Mouse (Mus musculus) spleen, adult 2 months (tissue): Measurements from ENCODE around the gene Olfr1016.

Source experiments
- CTCF ChIP-seq: fragments of 200-500 bp; IDR thresholded peaks from 2 replicates; pipeline ENCODE4 v1.5.1; 2011; ENCODE audit warnings: mild to moderate bottlenecking, inconsistent platforms; ENCODE audit not compliant: insufficient read depth, insufficient read length, insufficient replicate concordance; ENCODE audit errors: extremely low read depth
- POLR2A ChIP-seq: fragments of 200-500 bp; IDR thresholded peaks from 2 replicates; pipeline ENCODE4 v1.6.1; 2011; ENCODE audit warnings: low read depth, low read length, inconsistent platforms

DNA sequence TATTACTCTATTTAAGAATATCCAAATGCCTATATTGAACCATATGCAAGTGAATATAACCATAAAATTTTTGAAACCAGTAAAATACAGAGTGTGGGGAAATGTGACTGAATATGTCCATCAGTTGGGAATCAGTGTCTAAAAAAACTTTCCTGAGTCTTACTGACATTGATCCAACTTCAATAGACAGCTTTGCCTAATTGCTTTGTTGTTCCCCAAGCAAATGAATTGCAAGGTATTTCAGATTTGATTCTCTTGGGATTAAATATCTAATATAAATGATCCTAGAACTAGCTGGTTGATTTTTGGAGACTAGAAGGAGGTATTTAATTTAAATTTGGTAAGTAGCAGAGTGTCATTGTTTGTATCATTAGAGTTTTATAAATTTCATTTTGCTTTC is 29.9 kb downstream of the Olfr1016 start, which contains the start of gene Olfr1014:
- TF ChIP-seq POLR2A (no peak), CTCF (no peak)
